Mouse (Mus musculus) midbrain, embryonic 12.5 days (tissue): Measurements from ENCODE around the gene Casz1. TPM values are rescaled to one million over a fixed set of nuclear protein-coding genes. Genes with fewer than 3 reads are reported as not detected.
A peak's percentile ranks its signal among the peaks of the same experiment; 100 is the strongest.

Source experiments
- ATAC-seq: fragments of 200-750 bp; cut with Nextera tagmentation; 2 replicates; pipeline ENCODE4 v1.8.0; 2017; ENCODE audit warnings: low read depth, moderate TSS enrichment, moderate library complexity; ENCODE audit not compliant: low FRiP score
- H3K27ac ChIP-seq: fragments of 300-500 bp; sonication (generic); replicated peaks from 2 replicates; pipeline ENCODE4 v1.5.1; 2016; ENCODE audit warnings: mild to moderate bottlenecking
- H3K27me3 ChIP-seq: fragments of 300-500 bp; sonication (generic); 2 replicates; pipeline ENCODE4 v1.6.1; 2016; ENCODE audit warnings: mild to moderate bottlenecking
- H3K36me3 ChIP-seq: fragments of 300-500 bp; sonication (generic); 2 replicates; pipeline ENCODE4 v1.6.1; 2016
- H3K4me1 ChIP-seq: fragments of 300-500 bp; sonication (generic); 2 replicates; pipeline ENCODE4 v1.6.1; 2016
- H3K4me2 ChIP-seq: fragments of 300-500 bp; sonication (generic); replicated peaks from 2 replicates; pipeline ENCODE4 v1.6.1; 2016; ENCODE audit warnings: mild to moderate bottlenecking, moderate library complexity
- H3K4me3 ChIP-seq: fragments of 300-500 bp; sonication (generic); 2 replicates; pipeline ENCODE4 v1.5.1; 2016; ENCODE audit warnings: mild to moderate bottlenecking
- H3K9ac ChIP-seq: fragments of 300-500 bp; sonication (generic); replicated peaks from 2 replicates; pipeline ENCODE4 v1.6.1; 2016; ENCODE audit warnings: mild to moderate bottlenecking, moderate library complexity
- H3K9me3 ChIP-seq: fragments of 300-500 bp; sonication (generic); 2 replicates; pipeline ENCODE4 v1.6.1; 2016; ENCODE audit warnings: mild to moderate bottlenecking
- WGBS: fragments of 180-500 bp; shearing (Covaris S2); methylation state at CpG from one replicate; pipeline ENCODE4 v1.1.7; 2016; 5-methylcytosine and 5-hydroxymethylcytosine counted together
- polyA plus RNA-seq: library from polyadenylated mRNA; unstranded; fragments of >200 nt; fragmentation: Nextera tagmentation; extraction: Ambion mirVana; gene quantifications from 2 replicates; pipeline ENCODE4 v1.2.1, GENCODE M21; 2016

Gene Casz1
- polyA plus RNA-seq, 1 experiment from 2014 or later: 3.3 TPM

DNA sequence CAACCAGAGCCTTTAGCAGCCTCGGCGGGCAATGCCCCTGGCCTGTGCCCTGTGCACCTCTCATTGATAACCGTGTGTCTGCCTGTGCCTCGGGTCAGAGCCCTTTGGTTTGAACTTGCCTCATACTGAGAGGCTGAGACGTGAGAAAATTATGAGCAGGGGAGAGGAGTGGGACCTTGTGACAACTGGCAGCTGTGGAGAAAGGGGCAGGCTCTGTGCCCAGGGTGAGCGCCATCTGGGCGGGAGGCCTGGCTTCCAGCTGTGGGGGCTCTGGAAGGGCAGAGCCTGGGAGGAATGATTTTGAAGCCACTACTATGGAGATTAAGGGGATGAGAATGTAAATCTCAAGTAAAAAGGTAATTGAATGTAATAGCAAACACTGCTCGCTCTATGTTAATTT, 19.1 kb downstream of the Casz1 start:
- ATAC-seq: no peak
- Histone ChIP-seq H3K27me3 (peaks cover 65% of the 10 kb centered on the region), H3K4me3 (no peak overlapping the region), H3K4me1 (peaks cover 11% of the 10 kb centered on the region; the same call in 1 of the 2 replicates), H3K9me3 (0 out of 2 replicates have a peak, but pooled peaks cover 2% of the 10 kb centered on the region), H3K36me3 (no peaks in the 10 kb centered on the region), H3K27ac (no peak overlapping the region), H3K9ac (no peak overlapping the region), H3K4me2 (no peak overlapping the region)
- WGBS: 73% methylated on average over 8 of the region's 8 CpGs

GRCm38 (mm10) chr4:148830350-148830749, 26.1 kb downstream of the Casz1 start:
- WGBS: 62% methylated on average over 7 of the region's 7 CpGs
- no peak overlapping the region for H3K4me3 ChIP-seq
- H3K9ac ChIP-seq: no peak overlapping the region
- no peaks in the 10 kb centered on the region for H3K9me3 ChIP-seq
- peak; percentile 81 for ATAC-seq
- no peaks in the 10 kb centered on the region for H3K36me3 ChIP-seq
- peaks cover 51% of the 10 kb centered on the region for H3K27me3 ChIP-seq
- H3K4me2 ChIP-seq: no peak overlapping the region
- H3K27ac ChIP-seq: no peak overlapping the region
- peaks cover 18% of the 10 kb centered on the region; the same call in 1 of the 2 replicates for H3K4me1 ChIP-seq

GRCm38 (mm10) chr4:148833245-148833990, 29.2 kb downstream of the Casz1 start:
- Histone ChIP-seq H3K4me2 (no peak overlapping the region), H3K9ac (no peak overlapping the region), H3K27me3 (peaks cover 38% of the 10 kb centered on the region), H3K4me3 (no peak overlapping the region), H3K9me3 (no peaks in the 10 kb centered on the region), H3K36me3 (no peaks in the 10 kb centered on the region), H3K27ac (no peak overlapping the region), H3K4me1 (peaks cover 27% of the 10 kb centered on the region)
- 82% methylated on average over 21 of the region's 21 CpGs for WGBS
- ATAC-seq: no peak

- H3K27me3 ChIP-seq: peaks cover 53% of the 10 kb centered on the region
- 31% methylated on average over 6 of the region's 6 CpGs for WGBS
- ATAC-seq: no peak
Measured at GRCm38 (mm10) chr4:148836391-148836790, 32.2 kb downstream of the Casz1 start.

GRCm38 (mm10) chr4:148837046-148837445, 32.8 kb downstream of the Casz1 start:
- Histone ChIP-seq H3K9ac (no peak overlapping the region), H3K4me2 (no peak overlapping the region), H3K27me3 (peaks cover 59% of the 10 kb centered on the region), H3K36me3 (no peaks in the 10 kb centered on the region), H3K27ac (no peak overlapping the region), H3K4me1 (peaks cover 27% of the 10 kb centered on the region), H3K4me3 (no peak overlapping the region), H3K9me3 (no peaks in the 10 kb centered on the region)
- ATAC-seq: no peak
- 39% methylated on average over 9 of the region's 9 CpGs for WGBS

More at GRCm38 (mm10) chr4:148836391-148836790, 32.2 kb downstream of the Casz1 start:
- Histone ChIP-seq H3K4me2 (no peak overlapping the region), H3K9ac (no peak overlapping the region), H3K4me1 (peaks cover 27% of the 10 kb centered on the region), H3K36me3 (no peaks in the 10 kb centered on the region), H3K4me3 (no peak overlapping the region), H3K9me3 (no peaks in the 10 kb centered on the region), H3K27ac (no peak overlapping the region)

DNA sequence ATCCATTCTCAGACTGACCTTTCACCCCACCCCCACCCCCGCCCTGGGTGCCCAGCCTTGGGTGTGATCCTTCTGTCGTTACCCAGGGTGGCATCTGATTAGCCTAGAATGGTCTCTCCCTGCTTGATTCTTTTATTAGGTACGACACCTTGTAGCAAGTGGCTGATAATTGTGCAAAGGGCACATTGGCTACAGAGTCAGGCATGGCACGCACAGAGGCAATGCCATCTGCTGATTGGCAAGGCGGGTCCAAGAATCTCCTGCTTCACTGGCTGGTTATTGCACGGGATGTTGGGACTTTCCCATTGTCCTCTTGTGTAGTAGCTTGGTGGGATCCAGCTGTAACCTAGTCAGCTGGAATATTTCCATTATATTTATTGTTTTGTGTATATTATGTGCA, 33.4 kb downstream of the Casz1 start:
- WGBS: 80% methylated on average over 6 of the region's 6 CpGs

GRCm38 (mm10) chr4:148842302-148842701, 38.1 kb downstream of the Casz1 start:
- Histone ChIP-seq H3K27ac (no peak overlapping the region), H3K4me2 (no peak overlapping the region), H3K4me1 (peaks cover 27% of the 10 kb centered on the region), H3K27me3 (peaks cover 80% of the 10 kb centered on the region), H3K4me3 (no peak overlapping the region), H3K36me3 (no peaks in the 10 kb centered on the region), H3K9ac (no peak overlapping the region), H3K9me3 (no peaks in the 10 kb centered on the region)
- ATAC-seq: no peak
- WGBS: 77% methylated on average over 6 of the region's 6 CpGs

More for the DNA sequence above, 33.4 kb downstream of the Casz1 start:
- no peak overlapping the region for H3K9ac ChIP-seq
- no peaks in the 10 kb centered on the region for H3K36me3 ChIP-seq
- H3K4me3 ChIP-seq: no peak overlapping the region
- no peak overlapping the region for H3K27ac ChIP-seq
- peaks cover 27% of the 10 kb centered on the region for H3K4me1 ChIP-seq
- ATAC-seq: no peak
- no peaks in the 10 kb centered on the region for H3K9me3 ChIP-seq
- H3K4me2 ChIP-seq: no peak overlapping the region
- peaks cover 59% of the 10 kb centered on the region for H3K27me3 ChIP-seq

DNA sequence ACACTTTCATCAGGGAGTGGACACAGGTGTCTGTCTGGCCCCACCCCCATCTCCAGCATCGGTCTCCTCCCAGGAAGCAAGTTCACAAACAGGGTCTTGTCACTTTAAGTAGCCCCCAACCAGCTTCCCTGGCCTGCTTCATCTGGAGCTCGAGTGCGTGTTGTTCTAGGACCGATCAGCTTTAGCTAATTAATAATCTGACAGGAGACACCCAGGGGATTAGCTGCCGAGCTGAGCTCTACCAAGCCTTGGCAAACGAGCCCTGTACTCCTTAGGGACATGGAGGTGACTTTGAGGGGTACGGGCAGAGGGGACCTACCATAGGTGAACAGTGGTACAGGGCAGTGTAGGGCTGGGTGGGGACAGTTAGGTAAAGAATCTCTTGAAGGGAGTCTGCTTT, 40.7 kb downstream of the Casz1 start:
- no peaks in the 10 kb centered on the region for H3K9me3 ChIP-seq
- H3K36me3 ChIP-seq: no peaks in the 10 kb centered on the region
- peaks cover 95% of the 10 kb centered on the region for H3K27me3 ChIP-seq
- peaks cover 22% of the 10 kb centered on the region for H3K4me1 ChIP-seq
- no peak overlapping the region for H3K4me3 ChIP-seq
- H3K9ac ChIP-seq: no peak overlapping the region
- no peak overlapping the region for H3K4me2 ChIP-seq
- no peak overlapping the region for H3K27ac ChIP-seq
- 23% methylated on average over 7 of the region's 7 CpGs for WGBS
- ATAC-seq: peak; percentile 39; the same call in 1 of the 2 replicates

- Histone ChIP-seq H3K27ac (no peak overlapping the region), H3K9me3 (no peaks in the 10 kb centered on the region), H3K27me3 (peaks cover 96% of the 10 kb centered on the region), H3K4me2 (no peak overlapping the region), H3K9ac (no peak overlapping the region), H3K4me3 (no peak overlapping the region), H3K36me3 (no peaks in the 10 kb centered on the region), H3K4me1 (peaks cover 23% of the 10 kb centered on the region)
- ATAC-seq: no peak
- WGBS: 75% methylated on average over 8 of the region's 9 CpGs
Measured at GRCm38 (mm10) chr4:148846203-148846602, 42.0 kb downstream of the Casz1 start.

DNA sequence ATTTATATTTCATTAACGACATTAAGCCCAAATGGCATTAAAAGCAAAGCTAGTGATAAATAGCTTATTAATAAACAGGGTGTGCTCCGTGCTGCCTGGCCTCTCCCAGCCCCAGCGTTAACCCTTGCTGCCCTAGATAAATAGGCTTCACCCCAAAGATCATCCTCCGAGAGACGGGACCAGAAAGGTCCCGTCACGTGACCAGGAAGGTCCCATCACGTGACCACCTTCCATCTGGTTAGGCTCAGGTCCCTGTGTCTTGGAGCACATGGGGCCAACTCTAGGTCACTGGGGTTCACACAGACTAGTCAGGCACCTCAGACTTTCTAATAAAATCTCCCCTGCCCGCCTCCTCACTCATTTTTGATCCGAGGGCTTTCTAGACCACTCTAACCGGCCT, 42.5 kb downstream of the Casz1 start:
- WGBS: 70% methylated on average over 11 of the region's 11 CpGs
- no peak overlapping the region for H3K4me2 ChIP-seq
- H3K4me3 ChIP-seq: no peak overlapping the region
- H3K27ac ChIP-seq: no peak overlapping the region
- peaks cover 96% of the 10 kb centered on the region for H3K27me3 ChIP-seq
- no peaks in the 10 kb centered on the region for H3K36me3 ChIP-seq
- H3K4me1 ChIP-seq: peaks cover 28% of the 10 kb centered on the region
- H3K9ac ChIP-seq: no peak overlapping the region
- no peaks in the 10 kb centered on the region for H3K9me3 ChIP-seq
- ATAC-seq: no peak

- Histone ChIP-seq H3K9me3 (no peaks in the 10 kb centered on the region), H3K27me3 (peaks cover 96% of the 10 kb centered on the region), H3K36me3 (no peaks in the 10 kb centered on the region), H3K9ac (no peak overlapping the region), H3K4me3 (no peak overlapping the region), H3K4me1 (peaks cover 36% of the 10 kb centered on the region), H3K27ac (no peak overlapping the region), H3K4me2 (no peak overlapping the region)
- no peak for ATAC-seq
- WGBS: 87% methylated on average over 9 of the region's 9 CpGs
Measured at GRCm38 (mm10) chr4:148847636-148848035, 43.4 kb downstream of the Casz1 start.

DNA sequence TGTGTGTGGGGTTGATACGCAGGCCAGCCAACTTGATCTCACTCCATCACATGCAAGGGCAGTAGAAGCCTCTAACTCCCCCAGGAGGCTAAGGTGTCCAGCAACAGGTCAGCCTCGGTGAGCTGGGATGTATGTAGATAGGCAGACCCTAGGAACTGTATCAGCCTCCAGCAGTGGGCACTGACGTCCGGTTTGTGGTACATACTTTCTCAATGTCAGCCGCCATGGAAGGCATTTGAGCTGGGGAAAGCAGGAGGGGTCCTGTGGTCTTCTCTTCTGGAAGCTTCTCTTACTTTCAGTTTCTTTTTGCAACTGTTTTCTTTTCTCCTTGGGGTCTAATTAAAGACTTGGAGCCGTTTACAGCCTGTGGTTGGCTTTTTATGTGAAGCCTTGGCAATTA, 45.2 kb downstream of the Casz1 start:
- no peaks in the 10 kb centered on the region for H3K36me3 ChIP-seq
- no peak overlapping the region for H3K4me2 ChIP-seq
- no peaks in the 10 kb centered on the region for H3K9me3 ChIP-seq
- H3K27ac ChIP-seq: no peak overlapping the region
- no peak overlapping the region for H3K4me3 ChIP-seq
- H3K4me1 ChIP-seq: peaks cover 43% of the 10 kb centered on the region
- WGBS: 78% methylated on average over 6 of the region's 6 CpGs
- H3K9ac ChIP-seq: no peak overlapping the region
- peaks cover 93% of the 10 kb centered on the region for H3K27me3 ChIP-seq
- no peak for ATAC-seq
